Mouse (Mus musculus) limb, embryonic 15.5 days (tissue): ENCODE measurements at regions not wholly inside any gene's neighbourhood (a gene's known extent, or its start where the extent isn't known, plus 50 kb on each side); places are given as distances from the start of the nearest gene placed in this dataset.
"Not testable (repeated sequence)": the region's sequence is repeated elsewhere in the genome, so short reads cannot be mapped to it uniquely, and the experiment has no call there.

Experiments
- ATAC-seq: fragments of 200-750 bp; cut with Nextera tagmentation; 2 replicates; pipeline ENCODE4 v1.8.0; 2017; ENCODE audit warnings: low read depth, moderate TSS enrichment; ENCODE audit not compliant: insufficient number of reproducible peaks, low FRiP score, low TSS enrichment
- H3K27ac ChIP-seq: fragments of 300-500 bp; sonication (generic); 2 replicates; pipeline ENCODE4 v1.5.1; 2015; ENCODE audit warnings: moderate library complexity, mild to moderate bottlenecking, inconsistent platforms
- H3K27me3 ChIP-seq: fragments of 300-500 bp; sonication (generic); 2 replicates; pipeline ENCODE4 v1.6.1; 2015; ENCODE audit warnings: inconsistent platforms
- H3K36me3 ChIP-seq: fragments of 300-500 bp; sonication (generic); 2 replicates; pipeline ENCODE4 v1.6.1; 2015; ENCODE audit warnings: inconsistent platforms
- H3K4me1 ChIP-seq: fragments of 300-500 bp; sonication (generic); 2 replicates; pipeline ENCODE4 v1.6.1; 2015; ENCODE audit warnings: inconsistent platforms
- H3K4me2 ChIP-seq: fragments of 300-500 bp; sonication (generic); 2 replicates; pipeline ENCODE4 v1.6.1; 2015; ENCODE audit warnings: mild to moderate bottlenecking, inconsistent platforms
- H3K4me3 ChIP-seq: fragments of 300-500 bp; sonication (generic); 2 replicates; pipeline ENCODE4 v1.5.1; 2015; ENCODE audit warnings: mild to moderate bottlenecking, inconsistent platforms
- H3K9ac ChIP-seq: fragments of 300-500 bp; sonication (generic); 2 replicates; pipeline ENCODE4 v1.6.1; 2015; ENCODE audit warnings: inconsistent platforms
- H3K9me3 ChIP-seq: fragments of 300-500 bp; sonication (generic); 2 replicates; pipeline ENCODE4 v1.6.1; 2016; ENCODE audit warnings: inconsistent platforms
- whole genome bisulfite sequencing: fragments of 180-500 bp; shearing (Covaris S2); methylation state at CpG from one replicate; pipeline ENCODE4 v1.1.7; 2015; 5-methylcytosine and 5-hydroxymethylcytosine counted together

DNA sequence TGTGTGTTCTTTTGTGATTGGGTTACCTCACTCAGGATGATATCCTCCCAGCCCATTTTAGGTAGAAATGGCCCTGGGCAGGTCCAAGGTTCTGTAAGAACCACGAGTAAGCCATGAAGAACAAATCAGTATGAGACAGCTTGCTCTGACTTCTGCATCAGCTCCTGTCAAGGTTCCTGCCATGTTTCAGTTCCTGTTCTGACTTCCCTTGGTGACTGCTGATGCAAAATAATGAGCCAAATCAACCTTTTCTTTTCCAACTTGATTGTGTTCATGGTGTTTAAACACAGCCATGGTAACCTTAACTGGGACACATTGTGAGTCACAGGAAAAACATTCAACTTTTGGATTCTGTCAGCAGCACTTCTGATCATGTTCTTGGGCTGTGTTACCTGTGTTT, 667.4 kb upstream of the Igfbp7 start:
- Histone ChIP-seq H3K4me2 (no peak overlapping the region), H3K9me3 (no peaks in the 10 kb centered on the region), H3K4me1 (no peaks in the 10 kb centered on the region), H3K27me3 (no peaks in the 10 kb centered on the region), H3K36me3 (no peaks in the 10 kb centered on the region), H3K27ac (no peak overlapping the region), H3K9ac (no peak overlapping the region), H3K4me3 (no peak overlapping the region)
- no peak for ATAC-seq
- WGBS: 58% methylated on average over 1 of the region's 1 CpGs

DNA sequence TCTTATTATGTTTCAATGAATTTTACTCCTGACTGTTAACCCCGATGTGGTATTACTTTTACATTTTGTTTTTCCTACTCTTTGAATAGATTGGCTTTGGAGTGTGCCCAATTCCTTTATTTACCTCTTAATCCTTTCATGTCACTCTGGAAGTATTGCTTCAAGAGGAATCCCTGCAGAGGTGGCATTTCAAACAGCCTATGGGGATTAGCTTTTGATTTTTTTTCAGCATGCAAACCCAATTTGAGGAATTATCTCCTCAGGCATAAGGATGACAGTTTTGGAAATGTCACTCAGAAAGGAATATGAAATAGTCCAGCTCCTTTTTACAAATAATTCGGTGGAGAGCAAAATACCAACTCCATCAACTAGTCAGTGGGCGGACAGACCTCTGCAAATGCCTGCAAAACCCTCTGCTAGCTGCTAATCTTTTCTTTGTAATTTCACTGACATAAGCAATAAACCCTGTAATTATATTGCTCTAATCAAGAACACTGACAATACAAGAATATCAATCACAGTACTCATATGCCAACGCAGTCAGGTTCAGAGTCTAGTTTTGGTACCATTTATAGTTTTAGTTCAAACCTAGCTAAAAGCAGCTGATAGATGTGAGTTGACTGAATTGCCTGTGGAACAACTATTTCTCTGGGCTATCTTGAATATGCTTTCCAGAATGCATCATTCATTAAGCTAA, 624.9 kb upstream of the Igfbp7 start:
- H3K27ac ChIP-seq: no peak overlapping the region
- H3K36me3 ChIP-seq: no peaks in the 10 kb centered on the region
- H3K4me1 ChIP-seq: no peaks in the 10 kb centered on the region
- no peaks in the 10 kb centered on the region for H3K9me3 ChIP-seq
- no peak overlapping the region for H3K4me2 ChIP-seq
- WGBS: 71% methylated on average over 4 of the region's 4 CpGs
- H3K9ac ChIP-seq: no peak overlapping the region
- ATAC-seq: no peak
- H3K4me3 ChIP-seq: no peak overlapping the region
- no peaks in the 10 kb centered on the region for H3K27me3 ChIP-seq

DNA sequence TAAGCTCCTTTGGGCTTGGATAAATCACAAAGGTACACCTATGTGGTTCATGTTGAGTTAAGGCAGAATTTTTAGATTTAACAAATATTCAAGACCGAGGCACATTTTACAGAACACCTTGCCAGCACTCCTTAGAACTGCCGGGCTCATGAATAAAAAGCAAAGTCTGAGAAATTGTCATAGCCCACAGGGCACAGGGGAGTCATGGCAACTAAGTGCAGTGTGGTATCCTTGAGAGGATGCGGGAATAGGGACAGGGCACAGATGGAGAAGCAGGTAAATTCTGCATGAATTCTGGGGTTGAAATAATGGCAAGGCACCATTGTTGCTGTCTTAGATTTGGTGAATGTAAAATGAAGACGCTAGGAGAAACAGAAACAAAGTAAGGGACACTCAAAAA, 609.7 kb upstream of the Igfbp7 start:
- no peaks in the 10 kb centered on the region for H3K36me3 ChIP-seq
- ATAC-seq: no peak
- no peaks in the 10 kb centered on the region for H3K9me3 ChIP-seq
- H3K27me3 ChIP-seq: no peaks in the 10 kb centered on the region
- H3K27ac ChIP-seq: no peak overlapping the region
- no peak overlapping the region for H3K4me3 ChIP-seq
- H3K9ac ChIP-seq: no peak overlapping the region
- no peaks in the 10 kb centered on the region for H3K4me1 ChIP-seq
- H3K4me2 ChIP-seq: no peak overlapping the region
- WGBS: 81% methylated on average over 4 of the region's 4 CpGs

- Histone ChIP-seq H3K27me3 (no peaks in the 10 kb centered on the region), H3K9ac (no peak overlapping the region), H3K36me3 (no peaks in the 10 kb centered on the region), H3K9me3 (no peaks in the 10 kb centered on the region), H3K4me3 (no peak overlapping the region), H3K4me1 (no peaks in the 10 kb centered on the region), H3K4me2 (no peak overlapping the region), H3K27ac (no peak overlapping the region)
- 80% methylated on average over 10 of the region's 10 CpGs for WGBS
- no peak for ATAC-seq
Measured at GRCm38 (mm10) chr5:77986449-77987047, 578.7 kb upstream of the Igfbp7 start.

- no peak overlapping the region for H3K9ac ChIP-seq
Measured at GRCm38 (mm10) chr5:77985269-77985668, 577.4 kb upstream of the Igfbp7 start.

GRCm38 (mm10) chr5:77940021-77940420, 532.2 kb upstream of the Igfbp7 start:
- H3K27ac ChIP-seq, H3K36me3 ChIP-seq, H3K4me1 ChIP-seq, H3K9me3 ChIP-seq, H3K9ac ChIP-seq, H3K4me3 ChIP-seq, H3K4me2 ChIP-seq, ATAC-seq, H3K27me3 ChIP-seq: not testable (repeated sequence)
- WGBS: 58% methylated on average over 4 of the region's 4 CpGs

More at GRCm38 (mm10) chr5:77985269-77985668, 577.4 kb upstream of the Igfbp7 start:
- Histone ChIP-seq H3K4me2 (no peak overlapping the region), H3K4me3 (no peak overlapping the region), H3K4me1 (no peaks in the 10 kb centered on the region), H3K27ac (no peak overlapping the region), H3K9me3 (no peaks in the 10 kb centered on the region), H3K36me3 (no peaks in the 10 kb centered on the region), H3K27me3 (no peaks in the 10 kb centered on the region)
- no peak for ATAC-seq
- 59% methylated on average over 1 of the region's 1 CpGs for WGBS

DNA sequence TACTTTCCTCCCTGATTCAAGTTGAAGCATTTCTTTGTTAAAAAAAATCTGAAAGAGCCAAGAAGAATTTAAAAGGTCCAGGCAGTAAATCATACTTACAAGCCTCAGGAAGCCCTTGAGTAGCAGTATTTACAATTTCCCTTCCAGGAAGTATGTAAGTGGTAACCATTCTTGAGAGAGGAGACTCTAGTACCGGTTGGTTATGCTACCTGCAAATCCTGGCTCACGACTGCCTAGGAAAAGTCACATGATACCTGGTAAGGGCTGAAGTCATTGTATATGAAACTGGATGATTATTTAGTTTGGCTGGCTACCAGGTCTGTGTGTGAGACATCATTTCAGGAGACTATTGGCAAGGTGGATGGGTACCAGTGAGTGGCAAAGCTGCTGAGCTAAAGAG, 524.0 kb upstream of the Igfbp7 start:
- H3K4me1 ChIP-seq: no peaks in the 10 kb centered on the region
- no peaks in the 10 kb centered on the region for H3K27me3 ChIP-seq
- ATAC-seq: no peak
- no peaks in the 10 kb centered on the region for H3K9me3 ChIP-seq
- no peak overlapping the region for H3K4me2 ChIP-seq
- no peak overlapping the region for H3K27ac ChIP-seq
- no peak overlapping the region for H3K9ac ChIP-seq
- H3K4me3 ChIP-seq: no peak overlapping the region
- H3K36me3 ChIP-seq: no peaks in the 10 kb centered on the region
- WGBS: 50% methylated on average over 2 of the region's 2 CpGs

DNA sequence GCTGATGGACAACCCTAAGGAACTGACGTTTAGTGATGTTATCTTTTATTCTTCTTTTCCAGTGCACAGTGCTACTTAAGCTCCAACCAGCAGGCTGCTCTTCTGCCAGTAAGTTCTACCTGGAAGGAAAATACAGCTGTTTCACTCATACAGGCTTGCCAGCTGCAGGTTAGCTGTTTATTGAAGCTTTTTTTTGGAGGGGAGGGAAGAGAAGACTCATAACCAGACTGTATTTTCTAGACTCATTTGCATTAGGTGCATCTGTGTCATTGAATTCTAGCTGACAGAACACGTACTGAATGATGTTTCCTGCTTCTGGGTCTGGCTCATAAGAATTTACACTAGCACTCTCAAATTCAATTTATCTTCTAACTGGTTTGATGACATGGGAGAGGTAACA, 513.3 kb upstream of the Igfbp7 start:
- 67% methylated on average over 2 of the region's 2 CpGs for whole genome bisulfite sequencing
- no peak for ATAC-seq
- H3K36me3 ChIP-seq: no peaks in the 10 kb centered on the region
- H3K4me2 ChIP-seq: no peak overlapping the region
- no peak overlapping the region for H3K4me3 ChIP-seq
- H3K9me3 ChIP-seq: no peaks in the 10 kb centered on the region
- no peak overlapping the region for H3K27ac ChIP-seq
- no peaks in the 10 kb centered on the region for H3K4me1 ChIP-seq
- no peaks in the 10 kb centered on the region for H3K27me3 ChIP-seq
- no peak overlapping the region for H3K9ac ChIP-seq

- no peak for ATAC-seq
- 69% methylated on average over 7 of the region's 7 CpGs for WGBS
- Histone ChIP-seq H3K27ac (no peak overlapping the region), H3K4me1 (no peaks in the 10 kb centered on the region), H3K36me3 (no peaks in the 10 kb centered on the region), H3K9me3 (no peaks in the 10 kb centered on the region), H3K9ac (no peak overlapping the region), H3K27me3 (no peaks in the 10 kb centered on the region), H3K4me3 (no peak overlapping the region), H3K4me2 (no peak overlapping the region)
Measured at GRCm38 (mm10) chr5:77917086-77917676, 509.3 kb upstream of the Igfbp7 start.

- H3K36me3 ChIP-seq: no peaks in the 10 kb centered on the region
- H3K9me3 ChIP-seq: no peaks in the 10 kb centered on the region
- no peak overlapping the region for H3K27ac ChIP-seq
- H3K4me2 ChIP-seq: no peak overlapping the region
- H3K4me3 ChIP-seq: no peak overlapping the region
- ATAC-seq: no peak
- 64% methylated on average over 2 of the region's 2 CpGs for WGBS
- H3K27me3 ChIP-seq: no peaks in the 10 kb centered on the region
- H3K9ac ChIP-seq: no peak overlapping the region
- H3K4me1 ChIP-seq: no peaks in the 10 kb centered on the region
Measured at GRCm38 (mm10) chr5:77916375-77916774, 508.5 kb upstream of the Igfbp7 start.

- Histone ChIP-seq H3K4me1 (no peaks in the 10 kb centered on the region), H3K36me3 (no peaks in the 10 kb centered on the region), H3K4me3 (no peak overlapping the region), H3K4me2 (no peak overlapping the region), H3K27me3 (no peaks in the 10 kb centered on the region), H3K27ac (no peak overlapping the region), H3K9ac (no peak overlapping the region), H3K9me3 (no peaks in the 10 kb centered on the region)
- ATAC-seq: no peak
- WGBS: 47% methylated on average over 6 of the region's 6 CpGs
Measured at GRCm38 (mm10) chr5:77909218-77909617, 501.4 kb upstream of the Igfbp7 start.

- H3K27me3 ChIP-seq, H3K4me3 ChIP-seq, H3K9me3 ChIP-seq, H3K4me1 ChIP-seq, H3K4me2 ChIP-seq, H3K27ac ChIP-seq, H3K36me3 ChIP-seq, ATAC-seq, H3K9ac ChIP-seq: not testable (repeated sequence)
- 87% methylated on average over 2 of the region's 2 CpGs for WGBS
Measured at GRCm38 (mm10) chr5:77892024-77892423, 484.2 kb upstream of the Igfbp7 start.
